Mouse (Mus musculus): ENCODE results near the gene Kat2a.

The Kat2a gene

GRCm38 (mm10) chr11:100711783-100712615 is at the start of gene Kat2a:
Gene Kat2a, minus strand, starts transcription at chr11:100712465.
- peak; percentile 85 for DNase-seq

- DNase-seq, result peak; percentile 88
Observed at GRCm38 (mm10) chr11:100761547-100762045, 49.3 kb upstream of the Kat2a start.

GRCm38 (mm10) chr11:100759611-100760233 is 47.5 kb upstream of the Kat2a start, which contains the start of gene Kcnh4:
Gene Kcnh4, minus strand, starts transcription at chr11:100759942.
- peak; percentile 56 for DNase-seq

- DNase-seq, result no peak
Observed at GRCm38 (mm10) chr11:100758707-100759610, 46.7 kb upstream of the Kat2a start.

GRCm38 (mm10) chr11:100757566-100757965 is 45.3 kb upstream of the Kat2a start:
- no peak for DNase-seq

- no peak for DNase-seq
Observed at GRCm38 (mm10) chr11:100756476-100756875, 44.2 kb upstream of the Kat2a start.

GRCm38 (mm10) chr11:100754693-100755057 is 42.4 kb upstream of the Kat2a start:
- no peak for DNase-seq

- no peak for DNase-seq
Observed at GRCm38 (mm10) chr11:100754021-100754692, 41.9 kb upstream of the Kat2a start.

GRCm38 (mm10) chr11:100752294-100752693 is 40.0 kb upstream of the Kat2a start:
- DNase-seq, result no peak

- no peak for DNase-seq
Observed at GRCm38 (mm10) chr11:100750127-100750526, 37.9 kb upstream of the Kat2a start.

- no peak for DNase-seq
Observed at GRCm38 (mm10) chr11:100749469-100749868, 37.2 kb upstream of the Kat2a start.

- DNase-seq, result no peak
Observed at GRCm38 (mm10) chr11:100748620-100749019, 36.4 kb upstream of the Kat2a start.

GRCm38 (mm10) chr11:100747114-100747513 is 34.8 kb upstream of the Kat2a start:
- DNase-seq, result no peak

GRCm38 (mm10) chr11:100746546-100746945 is 34.3 kb upstream of the Kat2a start:
- DNase-seq, result no peak

- DNase-seq, result no peak
Observed at GRCm38 (mm10) chr11:100745085-100745484, 32.8 kb upstream of the Kat2a start.

- peak; percentile 83 for DNase-seq
Observed at GRCm38 (mm10) chr11:100741348-100741747, 29.1 kb upstream of the Kat2a start.

GRCm38 (mm10) chr11:100738749-100739148 is 26.5 kb upstream of the Kat2a start:
- no peak for DNase-seq

- DNase-seq, result peak; percentile 100
Observed at GRCm38 (mm10) chr11:100738066-100738604, 25.9 kb upstream of the Kat2a start, which contains the start of gene Rab5c. Gene Rab5c, minus strand, starts transcription at chr11:100738215.

- DNase-seq, result peak; percentile 57
Observed at GRCm38 (mm10) chr11:100737105-100737733, 25.0 kb upstream of the Kat2a start.

GRCm38 (mm10) chr11:100736746-100737080 is 24.4 kb upstream of the Kat2a start:
- peak; percentile 69 for DNase-seq

GRCm38 (mm10) chr11:100735954-100736745 is 23.9 kb upstream of the Kat2a start:
- DNase-seq, result no peak

All from kidney, adult 9 months (tissue).